Mouse (Mus musculus) hindbrain, embryonic 11.5 days (tissue): ENCODE data around the gene Ddx28. TPM values are rescaled to one million over a fixed set of nuclear protein-coding genes. Genes with fewer than 3 reads are reported as not detected.

Experiments
- ATAC-seq: fragments of 200-750 bp; cut with Nextera tagmentation; 2 replicates; pipeline ENCODE4 v1.8.0; 2017; ENCODE audit warnings: mild to moderate bottlenecking, moderate TSS enrichment, moderate library complexity; ENCODE audit not compliant: low FRiP score
- DNase-seq: peaks from one replicate; pipeline ENCODE4 v3.0.0-alpha.2; 2015; ENCODE audit warnings: low spot score
- H3K27ac ChIP-seq: fragments of 300-500 bp; sonication (generic); 2 replicates; pipeline ENCODE4 v1.5.1; 2014; ENCODE audit warnings: mild to moderate bottlenecking, low read depth, low read length
- H3K27me3 ChIP-seq: fragments of 300-500 bp; sonication (generic); 2 replicates; pipeline ENCODE4 v1.6.1; 2014; ENCODE audit warnings: mild to moderate bottlenecking, low read length, moderate library complexity, mixed read lengths; ENCODE audit not compliant: control insufficient read depth, insufficient read depth
- H3K36me3 ChIP-seq: fragments of 300-500 bp; sonication (generic); 2 replicates; pipeline ENCODE4 v1.6.1; 2014; ENCODE audit warnings: mild to moderate bottlenecking, low read length, moderate library complexity, mixed read lengths; ENCODE audit not compliant: control insufficient read depth, insufficient read depth
- H3K4me1 ChIP-seq: fragments of 300-500 bp; sonication (generic); replicated peaks from 2 replicates; pipeline ENCODE4 v1.6.1; 2014; ENCODE audit warnings: low read length, mixed read lengths; ENCODE audit not compliant: control insufficient read depth, insufficient read depth
- H3K4me2 ChIP-seq: fragments of 300-500 bp; sonication (generic); replicated peaks from 2 replicates; pipeline ENCODE4 v1.6.1; 2014; ENCODE audit warnings: mild to moderate bottlenecking, low read depth, low read length
- H3K4me3 ChIP-seq: fragments of 300-500 bp; sonication (generic); 2 replicates; pipeline ENCODE4 v1.5.1; 2014; ENCODE audit warnings: low read depth, low read length
- H3K9ac ChIP-seq: fragments of 300-500 bp; sonication (generic); 2 replicates; pipeline ENCODE4 v1.6.1; 2014; ENCODE audit warnings: low read depth, low read length
- H3K9me3 ChIP-seq: fragments of 300-500 bp; sonication (generic); 2 replicates; pipeline ENCODE4 v1.6.1; 2016; ENCODE audit warnings: low read length; ENCODE audit not compliant: control insufficient read depth
- WGBS: fragments of 180-500 bp; shearing (Covaris S2); extraction: QIAGEN DNeasy Blood & Tissue Kit; methylation state at CpG from one replicate; pipeline ENCODE4 v1.1.7; 2014; 5-methylcytosine and 5-hydroxymethylcytosine counted together
- polyA plus RNA-seq: library from polyadenylated mRNA; unstranded; fragments of >200 nt; fragmentation: Nextera tagmentation; extraction: Ambion mirVana; gene quantifications from 2 replicates; pipeline ENCODE4 v1.2.1, GENCODE M21; 2014

Ddx28 gene
- polyA plus RNA-seq, 1 experiment from 2014 or later, result 21.3 TPM

GRCm38 (mm10) chr8:106005875-106006274 is 5.8 kb downstream of the Ddx28 start, which contains the start of gene Dpep2nb:
Gene Dpep2nb, minus strand, starts transcription at chr8:106005975.
- Histone ChIP-seq H3K4me3 (no peak within 1 kb of the TSS), H3K36me3 (no peaks in the 10 kb centered on the region), H3K27me3 (no peaks in the 10 kb centered on the region), H3K4me1 (peaks cover 6% of the 10 kb centered on the region; the same call in 1 of the 2 replicates), H3K4me2 (no peak within 1 kb of the TSS), H3K9me3 (no peaks in the 10 kb centered on the region), H3K27ac (no peak within 1 kb of the TSS), H3K9ac (no peak within 1 kb of the TSS)
- DNase-seq (no peak), ATAC-seq (no peak)
- 83% methylated on average over 4 of the region's 4 CpGs for WGBS

GRCm38 (mm10) chr8:106004538-106005207 is 7.0 kb downstream of the Ddx28 start:
- Histone ChIP-seq H3K4me1 (no peaks in the 10 kb centered on the region), H3K4me3 (no peak overlapping the region), H3K4me2 (no peak overlapping the region), H3K27ac (no peak overlapping the region), H3K9ac (no peak overlapping the region), H3K36me3 (no peaks in the 10 kb centered on the region), H3K27me3 (no peaks in the 10 kb centered on the region), H3K9me3 (no peaks in the 10 kb centered on the region)
- ATAC-seq, result no peak
- WGBS, result 79% methylated on average over 8 of the region's 8 CpGs
- DNase-seq, result no peak

- H3K27me3 ChIP-seq, result no peaks in the 10 kb centered on the region
- H3K9ac ChIP-seq, result no peak overlapping the region
- no peaks in the 10 kb centered on the region for H3K9me3 ChIP-seq
- ATAC-seq (no peak), DNase-seq (no peak)
- WGBS, result 83% methylated on average over 4 of the region's 4 CpGs
- no peak overlapping the region for H3K4me3 ChIP-seq
- no peaks in the 10 kb centered on the region for H3K36me3 ChIP-seq
- no peak overlapping the region for H3K4me2 ChIP-seq
- H3K4me1 ChIP-seq, result no peaks in the 10 kb centered on the region
- no peak overlapping the region for H3K27ac ChIP-seq
Measured at GRCm38 (mm10) chr8:106001908-106002307, 9.8 kb downstream of the Ddx28 start.

GRCm38 (mm10) chr8:105998971-105999370 is 12.7 kb downstream of the Ddx28 start:
- ATAC-seq (no peak), DNase-seq (no peak)
- WGBS, result 89% methylated on average over 2 of the region's 2 CpGs
- H3K4me1 ChIP-seq, result no peaks in the 10 kb centered on the region
- no peak overlapping the region for H3K4me2 ChIP-seq
- no peaks in the 10 kb centered on the region for H3K9me3 ChIP-seq
- H3K27ac ChIP-seq, result no peak overlapping the region
- no peak overlapping the region for H3K9ac ChIP-seq
- H3K4me3 ChIP-seq, result no peak overlapping the region
- no peaks in the 10 kb centered on the region for H3K27me3 ChIP-seq
- H3K36me3 ChIP-seq, result no peaks in the 10 kb centered on the region

GRCm38 (mm10) chr8:105996359-105996758 is 15.3 kb downstream of the Ddx28 start:
- H3K9me3 ChIP-seq, result no peaks in the 10 kb centered on the region
- H3K4me1 ChIP-seq, result no peaks in the 10 kb centered on the region
- no peak for ATAC-seq
- no peak overlapping the region for H3K9ac ChIP-seq
- H3K4me3 ChIP-seq, result no peak overlapping the region
- H3K4me2 ChIP-seq, result no peak overlapping the region
- no peak for DNase-seq
- no peaks in the 10 kb centered on the region for H3K27me3 ChIP-seq
- H3K27ac ChIP-seq, result no peak overlapping the region
- WGBS, result 76% methylated on average over 6 of the region's 7 CpGs
- H3K36me3 ChIP-seq, result no peaks in the 10 kb centered on the region

DNA sequence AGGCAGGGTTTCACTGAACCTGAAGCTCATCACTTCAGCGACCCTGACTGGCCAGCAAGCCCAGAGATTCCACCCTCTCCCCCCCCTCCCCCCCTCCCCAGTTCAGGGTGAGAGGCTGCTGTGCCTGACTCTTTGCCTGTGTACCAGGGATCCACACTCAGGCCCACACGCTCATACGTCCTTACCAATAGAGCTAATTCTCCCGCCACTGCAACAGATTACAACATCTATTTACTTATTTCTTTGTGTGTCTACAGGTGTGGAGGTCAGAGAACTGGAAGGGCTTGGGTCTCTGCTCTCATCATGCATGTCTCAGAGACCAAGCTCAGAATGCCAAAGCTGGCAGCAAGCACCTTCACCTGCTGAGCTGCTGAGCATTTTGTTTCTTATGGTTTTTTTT is 18.5 kb downstream of the Ddx28 start:
- no peaks in the 10 kb centered on the region for H3K27me3 ChIP-seq
- H3K9ac ChIP-seq, result no peak overlapping the region
- DNase-seq (no peak), ATAC-seq (no peak)
- WGBS, result 64% methylated on average over 4 of the region's 4 CpGs
- H3K4me2 ChIP-seq, result no peak overlapping the region
- no peaks in the 10 kb centered on the region for H3K9me3 ChIP-seq
- no peak overlapping the region for H3K4me3 ChIP-seq
- H3K27ac ChIP-seq, result no peak overlapping the region
- H3K36me3 ChIP-seq, result no peaks in the 10 kb centered on the region
- no peaks in the 10 kb centered on the region for H3K4me1 ChIP-seq

GRCm38 (mm10) chr8:105992499-105992898 is 19.2 kb downstream of the Ddx28 start:
- Histone ChIP-seq H3K4me1 (no peaks in the 10 kb centered on the region), H3K27ac (no peak overlapping the region), H3K9me3 (no peaks in the 10 kb centered on the region), H3K4me2 (no peak overlapping the region), H3K9ac (no peak overlapping the region), H3K4me3 (no peak overlapping the region), H3K27me3 (no peaks in the 10 kb centered on the region), H3K36me3 (no peaks in the 10 kb centered on the region)
- DNase-seq, result no peak
- WGBS, result 66% methylated on average over 5 of the region's 5 CpGs
- no peak for ATAC-seq

DNA sequence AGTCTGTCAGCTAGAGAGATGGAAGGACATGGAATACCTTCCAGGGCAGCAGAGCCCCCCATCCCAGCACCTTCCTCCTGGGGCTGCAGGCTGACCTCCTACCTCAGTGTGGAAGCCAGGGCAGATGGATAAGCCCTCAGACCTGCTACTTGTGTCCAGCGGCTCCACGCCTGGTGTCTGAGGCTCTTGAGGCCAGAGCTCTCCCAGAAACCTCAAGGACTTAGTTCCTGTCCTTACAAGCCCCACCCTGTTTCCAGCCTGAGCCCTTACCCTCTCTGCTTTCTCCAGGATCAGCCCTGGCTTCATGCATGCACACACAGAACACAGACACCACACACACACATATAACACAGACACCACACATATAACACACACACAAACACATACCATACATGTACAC is 20.1 kb downstream of the Ddx28 start:
- Histone ChIP-seq H3K36me3 (no peaks in the 10 kb centered on the region), H3K4me1 (no peaks in the 10 kb centered on the region), H3K27me3 (no peaks in the 10 kb centered on the region), H3K27ac (no peak overlapping the region), H3K9me3 (no peaks in the 10 kb centered on the region), H3K4me2 (no peak overlapping the region), H3K4me3 (no peak overlapping the region), H3K9ac (no peak overlapping the region)
- DNase-seq (no peak), ATAC-seq (no peak)
- WGBS, result 94% methylated on average over 2 of the region's 2 CpGs

- H3K4me2 ChIP-seq, result 0 out of 2 replicates have a peak within 1 kb of the TSS, but pooled peaks have one; percentile 11
- peak; percentile 89 for DNase-seq
- H3K4me3 ChIP-seq, result no peak within 1 kb of the TSS
- WGBS, result 10% methylated on average over 15 of the region's 15 CpGs
- H3K27me3 ChIP-seq, result no peaks in the 10 kb centered on the region
- no peaks in the 10 kb centered on the region for H3K9me3 ChIP-seq
- no peak for ATAC-seq
- H3K36me3 ChIP-seq, result no peaks in the 10 kb centered on the region
- no peak within 1 kb of the TSS for H3K27ac ChIP-seq
- H3K9ac ChIP-seq, result 0 out of 2 replicates have a peak within 1 kb of the TSS, but pooled peaks have one; percentile 8
- no peaks in the 10 kb centered on the region for H3K4me1 ChIP-seq
Measured at GRCm38 (mm10) chr8:105990856-105991387, 20.8 kb downstream of the Ddx28 start, which contains the start of gene Dus2. Gene Dus2, plus strand, starts transcription at chr8:105991337.
